Comparison of ENCODE assay signal across 17 mouse cellular contexts in genomic region chr10:75233489-75233888, GRCm38 (mm10). TPM values are rescaled to one million over a fixed set of nuclear protein-coding genes. Genes with fewer than 3 reads are reported as not detected.
DNase-seq lines count a peak whose midpoint lies in the region; ATAC-seq lines count a peak whose summit lies in the region.
"Had no signal": no experiment of that assay in that cellular context is flagged by ENCODE, and none has a peak within 500 bp of the region (broad histone marks: within the 10 kb centered on the region; RNA-seq: fewer than 3 reads in every experiment).

No protein-coding gene starts in this region.

- DNase-seq in heart, adult 11 months: peak; percentile 23
- DNase-seq in heart, postnatal 25 days (ENCODE audit: low spot score): no peak
- no peak for DNase-seq in lung, postnatal 4 days
- DNase-seq in cerebellum, adult 18-20 months: no peak
- DNase-seq: adrenal gland, adult 8-10 months; cerebellum, adult 2 months; kidney, adult 8-10 months; liver; right cerebral cortex, postnatal 25 days; thymus, adult 2 months had no signal

- no peaks in the 10 kb centered on the region for H3K9me3 ChIP-seq in lung, embryonic 16.5 days (ENCODE audit: control insufficient read depth, low read length)
- H3K9me3 ChIP-seq in intestine, embryonic 16.5 days (ENCODE audit: control insufficient read depth, low read length): no peaks in the 10 kb centered on the region
- no peaks in the 10 kb centered on the region for H3K9me3 ChIP-seq in stomach, embryonic 15.5 days
- H3K9me3 ChIP-seq: G1E; megakaryocyte, embryonic 14.5 days; neural tube, embryonic 13.5 days had no signal

- no peak overlapping the region for H3K4me2 ChIP-seq in lung, embryonic 16.5 days (ENCODE audit: low read depth, low read length)
- H3K4me2 ChIP-seq in intestine, embryonic 16.5 days (ENCODE audit: low read depth, low read length): no peak overlapping the region
- H3K4me2 ChIP-seq in stomach, embryonic 15.5 days: no peak overlapping the region
- H3K4me2 ChIP-seq: hindbrain, embryonic 14.5 days; neural tube, embryonic 13.5 days had no signal

- 58% methylated on average over 2 of the region's 2 CpGs for WGBS in lung, embryonic 16.5 days
- 55% methylated on average over 2 of the region's 2 CpGs for WGBS in intestine, embryonic 16.5 days
- 50% methylated on average over 2 of the region's 2 CpGs for WGBS in stomach, embryonic 15.5 days

- ATAC-seq in lung, embryonic 16.5 days (ENCODE audit: low read depth): 0 out of 2 replicates have a peak, but pooled peaks have one; percentile 71
- ATAC-seq in intestine, embryonic 16.5 days: peak; percentile 76
- ATAC-seq in stomach, embryonic 15.5 days (ENCODE audit: insufficient read depth, low FRiP score, low read depth): peak; percentile 63; the same call in 1 of the 2 replicates

- no peak overlapping the region for H3K27ac ChIP-seq in lung, embryonic 16.5 days (ENCODE audit: low read length)
- no peak overlapping the region for H3K27ac ChIP-seq in intestine, embryonic 16.5 days (ENCODE audit: low read length)
- no peak overlapping the region for H3K27ac ChIP-seq in stomach, embryonic 15.5 days
- H3K27ac ChIP-seq: hindbrain, embryonic 14.5 days; neural tube, embryonic 13.5 days had no signal

- no peak overlapping the region for H3K4me3 ChIP-seq in lung, embryonic 16.5 days (ENCODE audit: low read length)
- H3K4me3 ChIP-seq in intestine, embryonic 16.5 days (ENCODE audit: low read length): no peak overlapping the region
- H3K4me3 ChIP-seq in stomach, embryonic 15.5 days (replicated peaks): no peak overlapping the region
- H3K4me3 ChIP-seq: megakaryocyte, embryonic 14.5 days; neural tube, embryonic 13.5 days had no signal

- 0 out of 2 replicates have a peak, but pooled peaks cover 5% of the 10 kb centered on the region for H3K4me1 ChIP-seq in lung, embryonic 16.5 days (replicated peaks; ENCODE audit: control insufficient read depth, insufficient read depth, low read length)
- H3K4me1 ChIP-seq in intestine, embryonic 16.5 days (ENCODE audit: control insufficient read depth, insufficient read depth, low read length): no peaks in the 10 kb centered on the region; the same call in 1 of the 2 replicates
- H3K4me1 ChIP-seq in stomach, embryonic 15.5 days: no peaks in the 10 kb centered on the region
- H3K4me1 ChIP-seq: neural tube, embryonic 13.5 days had no signal

- H3K36me3 ChIP-seq in lung, embryonic 16.5 days (ENCODE audit: control insufficient read depth, insufficient read depth, low read length): peaks cover 13% of the 10 kb centered on the region
- 0 out of 2 replicates have a peak, but pooled peaks cover under 1% of the 10 kb centered on the region for H3K36me3 ChIP-seq in intestine, embryonic 16.5 days (ENCODE audit: control insufficient read depth, insufficient read depth, low read length)
- peaks cover 13% of the 10 kb centered on the region for H3K36me3 ChIP-seq in stomach, embryonic 15.5 days

- no peak overlapping the region for H3K9ac ChIP-seq in lung, embryonic 16.5 days (ENCODE audit: low read length)
- H3K9ac ChIP-seq in intestine, embryonic 16.5 days (ENCODE audit: low read depth, low read length): no peak overlapping the region
- no peak overlapping the region for H3K9ac ChIP-seq in stomach, embryonic 15.5 days
- H3K9ac ChIP-seq: hindbrain, embryonic 14.5 days; neural tube, embryonic 13.5 days had no signal

- no peaks in the 10 kb centered on the region for H3K27me3 ChIP-seq in lung, embryonic 16.5 days (ENCODE audit: control insufficient read depth, insufficient read depth, low read depth, low read length)
- no peaks in the 10 kb centered on the region for H3K27me3 ChIP-seq in intestine, embryonic 16.5 days (replicated peaks; ENCODE audit: control insufficient read depth, insufficient read depth, low read length)
- H3K27me3 ChIP-seq in stomach, embryonic 15.5 days (replicated peaks): no peaks in the 10 kb centered on the region
- H3K27me3 ChIP-seq: megakaryocyte, embryonic 14.5 days; neural tube, embryonic 13.5 days had no signal

- intact Hi-C loops in heart, postnatal 25 days (cut with DNase I): no loop called here

RNA-seq across cellular contexts. Expression of gene Specc1l, which starts 21.6 kb away (rescaled TPM):
- 10 to 100 TPM; 38.5 to 39.5 TPM for total RNA-seq in heart, postnatal 25 days (2021)
- 48.2 and 49.0 TPM in 2 replicates for polyA plus RNA-seq in lung, embryonic 16.5 days (2015; fragmentation: Nextera tagmentation; extraction: Ambion mirVana)
- polyA plus RNA-seq in intestine, embryonic 16.5 days (2015; fragmentation: Nextera tagmentation; extraction: Ambion mirVana): 22.1 and 23.1 TPM in 2 replicates
- 26.7 and 30.0 TPM in 2 replicates for polyA plus RNA-seq in stomach, embryonic 15.5 days (2015; fragmentation: Nextera tagmentation; extraction: Ambion mirVana)
